Mouse (Mus musculus) cortical plate, adult 2 months (tissue): ENCODE measurements around the gene Kcnj6.

Experiments
- CTCF ChIP-seq: fragments of 200-500 bp; IDR thresholded peaks from 2 replicates; pipeline ENCODE4 v1.5.1; 2011; ENCODE audit warnings: mild to moderate bottlenecking, control low read depth, low read length; ENCODE audit not compliant: insufficient read depth; ENCODE audit errors: extremely low read depth
- POLR2A ChIP-seq: fragments of 200-500 bp; IDR thresholded peaks from 2 replicates; pipeline ENCODE4 v1.6.1; 2011; ENCODE audit warnings: mild to moderate bottlenecking, low read length, control low read depth; ENCODE audit not compliant: insufficient read depth; ENCODE audit errors: extremely low read depth

DNA sequence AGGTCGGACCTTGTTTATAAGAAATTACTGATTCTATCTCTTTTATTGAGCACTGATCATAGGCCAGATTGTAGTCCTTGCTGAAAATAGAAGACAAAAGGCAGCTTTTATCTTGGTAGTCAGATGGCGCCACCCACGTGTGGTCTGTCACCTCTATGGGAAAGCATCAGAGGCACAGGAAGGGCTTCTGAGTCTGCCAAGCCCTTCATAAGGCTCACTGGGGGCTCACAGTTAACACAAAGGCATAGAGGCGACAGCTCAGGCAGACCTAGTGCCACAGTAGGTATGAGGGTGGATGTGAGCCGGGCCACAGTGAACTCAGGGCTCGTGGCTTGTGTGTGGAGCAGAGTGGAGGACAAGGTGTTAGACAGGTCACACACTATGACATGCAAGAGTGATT, 181.6 kb downstream of the Kcnj6 start:
- TF ChIP-seq POLR2A (no peak), CTCF (no peak)
